Mouse (Mus musculus) adipocyte (in vitro differentiated cells): ENCODE results near the gene Sh2d1b2.

Experiments
- DNase-seq: peaks from one replicate; pipeline ENCODE4 v3.0.0-alpha.2; 2016; ENCODE audit warnings: low spot score

The Sh2d1b2 gene

DNA sequence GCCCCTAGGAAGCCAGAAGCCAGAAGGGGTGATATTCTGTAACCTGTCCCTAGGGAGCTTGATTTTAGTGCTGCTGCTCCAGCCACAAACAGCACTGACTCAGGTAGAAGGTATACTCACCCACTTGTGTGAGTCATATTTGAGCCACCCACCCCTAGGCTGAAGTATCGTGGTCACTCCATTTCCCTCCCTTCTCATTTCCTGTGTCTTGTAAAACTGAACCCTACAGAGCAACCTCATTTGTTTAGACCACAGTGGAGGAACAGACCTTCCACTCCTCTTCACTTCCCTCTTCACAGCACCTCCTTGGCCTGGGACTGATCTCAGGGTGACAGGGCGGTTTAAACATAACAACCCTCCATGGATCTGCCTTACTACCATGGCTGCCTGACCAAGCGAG, 44.5 kb downstream of the Sh2d1b2 start, which contains the start of gene Sh2d1b1:
Gene Sh2d1b1 (plus strand): TSS at position 305 of the 400 bp plus-strand sequence.
- DNase-seq, result no peak

GRCm38 (mm10) chr1:170282415-170283129, 50.0 kb downstream of the Sh2d1b2 start:
- DNase-seq, result no peak

GRCm38 (mm10) chr1:170292239-170292951, 59.8 kb downstream of the Sh2d1b2 start:
- peak; percentile 80 for DNase-seq

- DNase-seq, result no peak
Measured at GRCm38 (mm10) chr1:170293257-170293656, 60.7 kb downstream of the Sh2d1b2 start.

DNA sequence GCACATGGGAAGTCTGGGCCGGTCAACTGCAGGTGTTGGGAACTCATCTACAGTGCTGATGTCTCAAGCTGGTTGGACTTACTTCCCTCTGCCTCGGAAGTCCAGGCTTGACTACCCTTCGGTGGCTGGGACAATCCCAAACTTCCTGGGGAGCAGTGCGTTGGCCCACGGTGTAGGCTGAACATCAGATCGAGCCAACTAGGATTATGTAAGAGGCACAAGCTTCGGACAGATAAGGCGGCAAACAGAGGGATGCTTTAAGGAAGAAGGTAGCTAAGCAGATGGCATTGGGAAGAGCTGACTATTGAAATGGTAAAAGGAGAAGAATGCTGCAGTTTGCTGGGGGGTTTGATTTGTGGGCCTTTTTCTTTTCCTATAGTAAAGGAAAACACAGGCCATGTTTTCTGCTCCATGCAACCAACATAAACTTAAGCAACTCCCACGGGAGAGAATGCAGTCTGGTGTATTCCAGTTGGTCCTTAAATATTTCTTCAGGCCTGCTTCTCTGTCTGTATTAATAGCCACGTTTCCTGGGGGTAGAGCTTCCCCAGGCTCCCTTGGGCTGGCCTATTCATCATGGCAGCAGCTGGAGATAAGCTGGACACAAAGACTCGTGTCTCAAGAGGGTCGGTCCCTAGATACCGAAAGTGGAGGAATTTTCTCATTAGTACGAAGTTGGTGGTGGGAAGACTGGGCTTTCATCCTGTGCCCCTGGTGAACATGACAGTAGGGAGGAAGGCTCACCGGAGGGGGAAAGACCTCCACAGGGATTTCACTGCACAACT, 62.4 kb downstream of the Sh2d1b2 start:
- DNase-seq, result no peak

DNA sequence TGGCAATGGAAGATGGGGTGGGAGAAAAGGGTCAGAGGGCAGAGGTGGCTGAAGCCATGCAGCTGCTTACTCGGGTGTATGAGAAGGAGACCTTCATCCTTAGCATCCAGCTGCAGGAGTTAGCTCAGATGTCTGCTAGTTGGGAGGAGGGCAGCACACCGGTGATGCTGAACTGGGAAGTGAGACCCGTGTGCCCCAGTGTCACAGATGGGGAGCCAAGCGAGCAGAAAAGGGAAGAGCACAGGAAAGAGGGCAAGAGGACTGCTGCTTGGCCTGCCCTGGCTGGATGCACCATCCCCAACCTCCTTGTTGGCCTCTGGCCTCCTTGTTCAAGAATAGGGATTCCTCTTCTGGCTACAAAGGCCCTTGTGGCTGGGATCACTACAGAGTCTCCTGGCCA, 66.9 kb downstream of the Sh2d1b2 start:
- DNase-seq, result no peak

DNA sequence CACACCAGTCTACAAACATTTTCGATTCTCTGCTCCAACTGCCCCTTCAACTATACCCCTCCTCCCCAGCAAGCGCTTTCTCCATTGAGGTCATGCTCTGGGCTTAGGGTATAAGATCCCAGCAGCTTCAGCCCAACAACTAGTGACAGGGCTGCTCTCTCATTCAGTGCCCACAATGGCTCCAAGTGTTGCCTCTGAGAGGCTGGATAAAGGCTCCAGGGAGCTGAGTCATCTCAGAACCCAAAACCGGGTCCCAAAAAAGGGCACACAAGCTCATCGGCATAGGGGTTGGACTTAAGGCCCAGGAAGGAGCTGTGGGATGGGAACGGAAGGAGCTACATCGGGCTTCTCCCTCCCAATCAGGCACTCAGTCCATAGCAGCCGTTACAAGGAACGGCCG, 69.1 kb downstream of the Sh2d1b2 start:
- no peak for DNase-seq

DNA sequence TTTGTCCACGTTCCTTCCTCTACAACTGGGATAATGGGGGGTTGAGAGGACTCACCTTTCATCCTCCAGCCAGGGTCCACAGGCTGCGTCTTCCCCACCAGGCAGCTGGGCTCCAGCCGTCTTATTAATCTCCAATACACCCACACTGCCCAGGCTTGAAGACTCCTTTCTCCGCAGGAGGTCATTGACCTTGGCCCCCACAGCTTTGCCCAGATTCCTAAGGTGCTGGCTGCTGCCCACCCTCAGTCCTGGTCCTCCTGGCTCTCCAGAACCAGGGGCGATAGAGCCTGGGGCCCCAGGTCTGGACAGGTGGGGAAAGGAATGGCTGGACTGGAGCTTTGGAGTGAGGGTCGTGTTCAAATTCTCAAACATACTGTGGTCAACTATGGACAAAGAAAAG, 69.9 kb downstream of the Sh2d1b2 start:
- DNase-seq, result no peak

DNA sequence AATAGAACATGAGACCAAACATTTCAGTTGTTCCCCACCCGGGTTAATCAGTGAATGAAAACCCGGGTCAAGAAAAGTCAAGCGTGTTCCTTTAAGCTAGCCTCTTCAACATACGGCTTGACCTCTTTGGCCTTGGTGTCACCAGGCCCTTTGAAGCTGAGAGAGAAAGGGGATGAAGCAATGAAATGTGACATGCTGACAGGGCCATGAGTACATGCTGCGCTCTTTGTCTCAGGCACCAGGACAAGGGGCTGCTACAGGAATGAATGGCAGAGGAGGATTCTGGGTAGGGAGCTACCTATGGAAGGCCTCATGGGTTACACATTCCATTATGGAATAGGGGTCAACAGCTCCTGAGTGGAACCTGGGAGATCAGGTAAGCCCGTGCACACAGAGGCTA, 70.6 kb downstream of the Sh2d1b2 start:
- DNase-seq, result no peak
